Mouse (Mus musculus): ENCODE results near the gene B3galnt2.
"Not testable (repeated sequence)": the region's sequence is repeated elsewhere in the genome, so short reads cannot be mapped to it uniquely, and the experiment has no call there.

Gene B3galnt2

GRCm38 (mm10) chr13:14006056-14006455 is 51.8 kb downstream of the B3galnt2 start:
- no peak for DNase-seq (ENCODE audit: low spot score)

GRCm38 (mm10) chr13:14011454-14011995 is 57.3 kb downstream of the B3galnt2 start:
- DNase-seq (ENCODE audit: low spot score) = no peak

GRCm38 (mm10) chr13:14014001-14014400 is 59.7 kb downstream of the B3galnt2 start:
- no peak for DNase-seq (ENCODE audit: low spot score)

- DNase-seq (ENCODE audit: low spot score) = no peak
Observed at GRCm38 (mm10) chr13:14014540-14014939, 60.3 kb downstream of the B3galnt2 start.

GRCm38 (mm10) chr13:14015609-14016008 is 61.3 kb downstream of the B3galnt2 start:
- no peak for DNase-seq (ENCODE audit: low spot score)

GRCm38 (mm10) chr13:14018283-14018682 is 64.0 kb downstream of the B3galnt2 start:
- no peak for DNase-seq (ENCODE audit: low spot score)

GRCm38 (mm10) chr13:14018852-14019251 is 64.6 kb downstream of the B3galnt2 start:
- no peak for DNase-seq (ENCODE audit: low spot score)

GRCm38 (mm10) chr13:14021417-14021816 is 67.1 kb downstream of the B3galnt2 start:
- not testable (repeated sequence) for DNase-seq (ENCODE audit: low spot score)

GRCm38 (mm10) chr13:14025554-14025953 is 71.3 kb downstream of the B3galnt2 start:
- DNase-seq (ENCODE audit: low spot score) = no peak

GRCm38 (mm10) chr13:14026154-14026820 is 72.0 kb downstream of the B3galnt2 start:
- DNase-seq (ENCODE audit: low spot score) = no peak

GRCm38 (mm10) chr13:14033309-14034072 is 79.2 kb downstream of the B3galnt2 start:
- DNase-seq (ENCODE audit: low spot score) = no peak

GRCm38 (mm10) chr13:14034073-14034348 is 79.7 kb downstream of the B3galnt2 start:
- DNase-seq (ENCODE audit: low spot score) = no peak

GRCm38 (mm10) chr13:14035352-14035751 is 81.1 kb downstream of the B3galnt2 start:
- DNase-seq (ENCODE audit: low spot score) = not testable (repeated sequence)

- DNase-seq (ENCODE audit: low spot score) = no peak
Observed at GRCm38 (mm10) chr13:14035875-14036630, 81.8 kb downstream of the B3galnt2 start.

GRCm38 (mm10) chr13:14038911-14039291 is 84.6 kb downstream of the B3galnt2 start:
- DNase-seq (ENCODE audit: low spot score) = no peak

- peak; percentile 89 for DNase-seq (ENCODE audit: low spot score)
Observed at GRCm38 (mm10) chr13:14039292-14039965, 85.2 kb downstream of the B3galnt2 start, which contains the start of gene Tbce. Tbce (minus strand) TSS chr13:14039638.

GRCm38 (mm10) chr13:14040186-14040585 is 85.9 kb downstream of the B3galnt2 start:
- DNase-seq (ENCODE audit: low spot score) = no peak

GRCm38 (mm10) chr13:14043851-14044250 is 89.6 kb downstream of the B3galnt2 start:
- no peak for DNase-seq (ENCODE audit: low spot score)

- DNase-seq (ENCODE audit: low spot score) = no peak
Observed at GRCm38 (mm10) chr13:14044521-14044920, 90.3 kb downstream of the B3galnt2 start.

All from ovary, postnatal 36 days (tissue).